Mouse (Mus musculus) intestine, embryonic 15.5 days (tissue): Measurements from ENCODE around the gene Acta1. TPM values are rescaled to one million over a fixed set of nuclear protein-coding genes. Genes with fewer than 3 reads are reported as not detected.
A peak's percentile ranks its signal among the peaks of the same experiment; 100 is the strongest.

Experiments
- ATAC-seq: fragments of 200-750 bp; cut with Nextera tagmentation; 2 replicates; pipeline ENCODE4 v1.8.0; 2017; ENCODE audit warnings: moderate TSS enrichment, moderate library complexity
- H3K27ac ChIP-seq: fragments of 300-500 bp; sonication (generic); 2 replicates; pipeline ENCODE4 v1.5.1; 2015; ENCODE audit warnings: mild to moderate bottlenecking, inconsistent platforms
- H3K27me3 ChIP-seq: fragments of 300-500 bp; sonication (generic); replicated peaks from 2 replicates; pipeline ENCODE4 v1.6.1; 2015; ENCODE audit warnings: inconsistent platforms
- H3K36me3 ChIP-seq: fragments of 300-500 bp; sonication (generic); 2 replicates; pipeline ENCODE4 v1.6.1; 2015; ENCODE audit warnings: inconsistent platforms
- H3K4me1 ChIP-seq: fragments of 300-500 bp; sonication (generic); replicated peaks from 2 replicates; pipeline ENCODE4 v1.6.1; 2015; ENCODE audit warnings: inconsistent platforms
- H3K4me2 ChIP-seq: fragments of 300-500 bp; sonication (generic); replicated peaks from 2 replicates; pipeline ENCODE4 v1.6.1; 2015; ENCODE audit warnings: mild to moderate bottlenecking, inconsistent platforms
- H3K4me3 ChIP-seq: fragments of 300-500 bp; sonication (generic); replicated peaks from 2 replicates; pipeline ENCODE4 v1.5.1; 2015; ENCODE audit warnings: inconsistent platforms
- H3K9ac ChIP-seq: fragments of 300-500 bp; sonication (generic); 2 replicates; pipeline ENCODE4 v1.6.1; 2015; ENCODE audit warnings: inconsistent platforms
- H3K9me3 ChIP-seq: fragments of 300-500 bp; sonication (generic); 2 replicates; pipeline ENCODE4 v1.6.1; 2016; ENCODE audit warnings: inconsistent platforms
- WGBS: fragments of 180-500 bp; shearing (Covaris S2); methylation state at CpG from one replicate; pipeline ENCODE4 v1.1.7; 2015; 5-methylcytosine and 5-hydroxymethylcytosine counted together
- polyA plus RNA-seq: library from polyadenylated mRNA; unstranded; fragments of >200 nt; fragmentation: Nextera tagmentation; extraction: Ambion mirVana; gene quantifications from 2 replicates; pipeline ENCODE4 v1.2.1, GENCODE M21; 2015

Gene Acta1
- polyA plus RNA-seq, 1 experiment from 2014 or later, result 22.2 TPM

GRCm38 (mm10) chr8:123880821-123881350 is 13.7 kb downstream of the Acta1 start:
- WGBS, result 30% methylated on average over 4 of the region's 4 CpGs
- no peak overlapping the region for H3K27ac ChIP-seq
- H3K36me3 ChIP-seq, result no peaks in the 10 kb centered on the region
- no peak overlapping the region for H3K4me3 ChIP-seq
- no peaks in the 10 kb centered on the region for H3K9me3 ChIP-seq
- 0 out of 2 replicates have a peak, but pooled peaks cover 4% of the 10 kb centered on the region for H3K27me3 ChIP-seq
- no peak overlapping the region for H3K4me2 ChIP-seq
- peaks cover 6% of the 10 kb centered on the region for H3K4me1 ChIP-seq
- H3K9ac ChIP-seq, result no peak overlapping the region
- ATAC-seq, result no peak

GRCm38 (mm10) chr8:123880271-123880670 is 14.3 kb downstream of the Acta1 start:
- H3K27ac ChIP-seq, result no peak overlapping the region
- 0 out of 2 replicates have a peak, but pooled peaks cover 4% of the 10 kb centered on the region for H3K27me3 ChIP-seq
- no peak for ATAC-seq
- H3K4me2 ChIP-seq, result no peak overlapping the region
- H3K36me3 ChIP-seq, result no peaks in the 10 kb centered on the region
- no peaks in the 10 kb centered on the region for H3K9me3 ChIP-seq
- no peak overlapping the region for H3K4me3 ChIP-seq
- 69% methylated on average over 10 of the region's 10 CpGs for WGBS
- H3K4me1 ChIP-seq, result peaks cover 6% of the 10 kb centered on the region
- no peak overlapping the region for H3K9ac ChIP-seq

GRCm38 (mm10) chr8:123877865-123878264 is 16.7 kb downstream of the Acta1 start:
- H3K9me3 ChIP-seq, result no peaks in the 10 kb centered on the region
- no peak overlapping the region for H3K4me2 ChIP-seq
- ATAC-seq, result no peak
- H3K27me3 ChIP-seq, result no peaks in the 10 kb centered on the region
- 35% methylated on average over 2 of the region's 2 CpGs for WGBS
- H3K4me1 ChIP-seq, result no peaks in the 10 kb centered on the region
- no peak overlapping the region for H3K9ac ChIP-seq
- H3K36me3 ChIP-seq, result no peaks in the 10 kb centered on the region
- no peak overlapping the region for H3K27ac ChIP-seq
- no peak overlapping the region for H3K4me3 ChIP-seq

GRCm38 (mm10) chr8:123874324-123874723 is 20.2 kb downstream of the Acta1 start:
- Histone ChIP-seq H3K36me3 (no peaks in the 10 kb centered on the region), H3K9me3 (no peaks in the 10 kb centered on the region), H3K27ac (no peak overlapping the region), H3K4me1 (no peaks in the 10 kb centered on the region), H3K9ac (no peak overlapping the region), H3K27me3 (no peaks in the 10 kb centered on the region), H3K4me3 (no peak overlapping the region), H3K4me2 (no peak overlapping the region)
- no peak for ATAC-seq
- WGBS, result 78% methylated on average over 11 of the region's 11 CpGs

- no peaks in the 10 kb centered on the region for H3K4me1 ChIP-seq
- H3K27me3 ChIP-seq, result no peaks in the 10 kb centered on the region
- 74% methylated on average over 6 of the region's 6 CpGs for WGBS
Observed at GRCm38 (mm10) chr8:123873364-123873763, 21.2 kb downstream of the Acta1 start.

GRCm38 (mm10) chr8:123872048-123872447 is 22.5 kb downstream of the Acta1 start:
- Histone ChIP-seq H3K36me3 (no peaks in the 10 kb centered on the region), H3K9ac (no peak overlapping the region), H3K4me1 (no peaks in the 10 kb centered on the region), H3K4me3 (no peak overlapping the region), H3K27ac (no peak overlapping the region), H3K4me2 (no peak overlapping the region), H3K27me3 (no peaks in the 10 kb centered on the region), H3K9me3 (no peaks in the 10 kb centered on the region)
- no peak for ATAC-seq
- 73% methylated on average over 9 of the region's 9 CpGs for WGBS

More at GRCm38 (mm10) chr8:123873364-123873763, 21.2 kb downstream of the Acta1 start:
- Histone ChIP-seq H3K36me3 (no peaks in the 10 kb centered on the region), H3K9me3 (no peaks in the 10 kb centered on the region), H3K9ac (no peak overlapping the region), H3K4me3 (no peak overlapping the region), H3K4me2 (no peak overlapping the region), H3K27ac (no peak overlapping the region)
- no peak for ATAC-seq

- H3K4me3 ChIP-seq, result no peak overlapping the region
- H3K9me3 ChIP-seq, result no peaks in the 10 kb centered on the region
- H3K27me3 ChIP-seq, result peaks cover 10% of the 10 kb centered on the region
- H3K4me1 ChIP-seq, result no peaks in the 10 kb centered on the region
- H3K36me3 ChIP-seq, result no peaks in the 10 kb centered on the region
- H3K27ac ChIP-seq, result no peak overlapping the region
- WGBS, result 38% methylated on average over 5 of the region's 5 CpGs
- H3K4me2 ChIP-seq, result no peak overlapping the region
- no peak overlapping the region for H3K9ac ChIP-seq
- ATAC-seq, result no peak
Observed at GRCm38 (mm10) chr8:123866971-123867370, 27.6 kb downstream of the Acta1 start.

GRCm38 (mm10) chr8:123865786-123866185 is 28.8 kb downstream of the Acta1 start:
- Histone ChIP-seq H3K9me3 (no peaks in the 10 kb centered on the region), H3K4me3 (no peak overlapping the region), H3K4me2 (no peak overlapping the region), H3K4me1 (0 out of 2 replicates have a peak, but pooled peaks cover under 1% of the 10 kb centered on the region), H3K27me3 (peaks cover 10% of the 10 kb centered on the region), H3K27ac (no peak overlapping the region), H3K36me3 (no peaks in the 10 kb centered on the region), H3K9ac (no peak overlapping the region)
- WGBS, result 62% methylated on average over 7 of the region's 7 CpGs
- ATAC-seq, result no peak

- no peak overlapping the region for H3K27ac ChIP-seq
- H3K36me3 ChIP-seq, result no peaks in the 10 kb centered on the region
- peaks cover 10% of the 10 kb centered on the region for H3K27me3 ChIP-seq
- no peak overlapping the region; the same call in 1 of the 2 replicates for H3K9ac ChIP-seq
- peak overlapping the region; percentile 98 for H3K4me2 ChIP-seq
- WGBS, result 73% methylated on average over 4 of the region's 4 CpGs
- H3K4me3 ChIP-seq, result no peak overlapping the region
- H3K9me3 ChIP-seq, result no peaks in the 10 kb centered on the region
- no peak for ATAC-seq
- H3K4me1 ChIP-seq, result peaks cover 10% of the 10 kb centered on the region; the same call in 1 of the 2 replicates
Observed at GRCm38 (mm10) chr8:123860386-123860785, 34.2 kb downstream of the Acta1 start.

- H3K27ac ChIP-seq, result peak within 1 kb of the TSS; percentile 73
- peak; percentile 71 for ATAC-seq
- 1% methylated on average over 48 of the region's 48 CpGs for whole genome bisulfite sequencing
Observed at GRCm38 (mm10) chr8:123859648-123860259, 34.8 kb downstream of the Acta1 start, which contains the start of gene Ccsap. Ccsap (minus strand) TSS chr8:123860209.

GRCm38 (mm10) chr8:123858941-123859647 is 35.5 kb downstream of the Acta1 start:
- peaks cover 10% of the 10 kb centered on the region; the same call in 1 of the 2 replicates for H3K4me1 ChIP-seq
- H3K27ac ChIP-seq, result peak overlapping the region; percentile 73
- under 1% methylated on average over 79 of the region's 79 CpGs for WGBS
- H3K4me2 ChIP-seq, result peak overlapping the region; percentile 98
- ATAC-seq, result peak; percentile 99
- H3K9me3 ChIP-seq, result no peaks in the 10 kb centered on the region
- H3K9ac ChIP-seq, result peak overlapping the region; percentile 87
- no peaks in the 10 kb centered on the region for H3K36me3 ChIP-seq
- peak overlapping the region; percentile 97 for H3K4me3 ChIP-seq
- peaks cover 8% of the 10 kb centered on the region for H3K27me3 ChIP-seq

More at GRCm38 (mm10) chr8:123859648-123860259, 34.8 kb downstream of the Acta1 start, which contains the start of gene Ccsap:
- no peaks in the 10 kb centered on the region for H3K36me3 ChIP-seq
- H3K4me1 ChIP-seq, result peaks cover 10% of the 10 kb centered on the region; the same call in 1 of the 2 replicates
- H3K27me3 ChIP-seq, result peaks cover 10% of the 10 kb centered on the region
- H3K9ac ChIP-seq, result peak within 1 kb of the TSS; percentile 87
- H3K4me3 ChIP-seq, result peak within 1 kb of the TSS; percentile 97
- no peaks in the 10 kb centered on the region for H3K9me3 ChIP-seq
- peak within 1 kb of the TSS; percentile 98 for H3K4me2 ChIP-seq

- Histone ChIP-seq H3K27ac (peak overlapping the region; percentile 73; the same call in 1 of the 2 replicates), H3K9me3 (no peaks in the 10 kb centered on the region), H3K4me2 (peak overlapping the region; percentile 98), H3K27me3 (peaks cover 4% of the 10 kb centered on the region; the same call in 1 of the 2 replicates), H3K4me3 (peak overlapping the region; percentile 97), H3K36me3 (no peaks in the 10 kb centered on the region), H3K9ac (peak overlapping the region; percentile 87), H3K4me1 (peaks cover 10% of the 10 kb centered on the region; the same call in 1 of the 2 replicates)
- 1% methylated on average over 17 of the region's 17 CpGs for WGBS
- peak; percentile 2; the same call in 1 of the 2 replicates for ATAC-seq
Observed at GRCm38 (mm10) chr8:123858574-123858940, 36.0 kb downstream of the Acta1 start.
